Mouse (Mus musculus): ENCODE results near the gene Ap1g1. TPM values are rescaled to one million over a fixed set of nuclear protein-coding genes. Genes with fewer than 3 reads are reported as not detected.

Ap1g1 gene
- total RNA-seq, 1 experiment, result 51.4 TPM

- in situ Hi-C loops (cut with MboI; ENCODE audit: low sequenced_read_pairs in 2 of 2, unreplicated experiment in 2 of 2), result no loop called here
- H3K4me3 ChIP-seq (ENCODE audit: insufficient read depth in 1 of 2, low read depth in 1 of 2, low read length in 2 of 2, poor library complexity in 1 of 2, severe bottlenecking in 1 of 2), result no peak overlapping the region
- no peaks in the 10 kb centered on the region; the same call in 1 of the 2 replicates for H3K36me3 ChIP-seq (ENCODE audit: control insufficient read depth, insufficient read depth, low read length, poor library complexity, severe bottlenecking)
- H3K9me3 ChIP-seq (ENCODE audit: control insufficient read depth, insufficient read depth, low read depth, low read length), result no peaks in the 10 kb centered on the region
- no peaks in the 10 kb centered on the region for H3K4me1 ChIP-seq (ENCODE audit: control insufficient read depth in 2 of 2, insufficient read depth in 2 of 2, low read length in 2 of 2, poor library complexity in 1 of 2)
- no peak for TF ChIP-seq ZNF384 (IDR thresholded peaks at IDR 0.05; ENCODE audit: low read depth, low read length)
- TF ChIP-seq MAFK (IDR thresholded peaks at IDR 0.05; ENCODE audit: insufficient read depth, low read depth, low read length), result no peak
- no peak for TF ChIP-seq ZC3H11A (IDR thresholded peaks at IDR 0.05; ENCODE audit: borderline replicate concordance, low read depth, low read length)
- TF ChIP-seq HCFC1 (IDR thresholded peaks at IDR 0.05; ENCODE audit: borderline replicate concordance, insufficient read depth, low read length), result no peak
- TF ChIP-seq CHD2 (IDR thresholded peaks at IDR 0.05; ENCODE audit: low read depth, low read length), result no peak
- H3K27ac ChIP-seq (ENCODE audit: insufficient read depth, low read depth, low read length, poor library complexity, severe bottlenecking), result no peak overlapping the region
- no peak for DNase-seq (ENCODE audit: low read depth, low spot score)
- no peak overlapping the region for H3K9ac ChIP-seq (ENCODE audit: insufficient read depth, low read depth, low read length, poor library complexity, severe bottlenecking)
Observed at GRCm38 (mm10) chr8:109823561-109823960, 45.2 kb downstream of the Ap1g1 start.

GRCm38 (mm10) chr8:109839822-109840221, 61.5 kb downstream of the Ap1g1 start:
- Histone ChIP-seq H3K9me3 (ENCODE audit: control insufficient read depth, insufficient read depth, low read depth, low read length) (no peaks in the 10 kb centered on the region), H3K4me3 (ENCODE audit: insufficient read depth in 1 of 2, low read depth in 1 of 2, low read length in 2 of 2, poor library complexity in 1 of 2, severe bottlenecking in 1 of 2) (no peak overlapping the region), H3K27ac (ENCODE audit: insufficient read depth, low read depth, low read length, poor library complexity, severe bottlenecking) (no peak overlapping the region), H3K36me3 (ENCODE audit: control insufficient read depth, insufficient read depth, low read length, poor library complexity, severe bottlenecking) (peaks cover 4% of the 10 kb centered on the region), H3K4me1 (ENCODE audit: control insufficient read depth in 2 of 2, insufficient read depth in 2 of 2, low read length in 2 of 2, poor library complexity in 1 of 2) (no peaks in the 10 kb centered on the region), H3K9ac (ENCODE audit: insufficient read depth, low read depth, low read length, poor library complexity, severe bottlenecking) (no peak overlapping the region)
- in situ Hi-C loops (cut with MboI; ENCODE audit: low sequenced_read_pairs in 2 of 2, unreplicated experiment in 2 of 2), result no loop called here
- DNase-seq (ENCODE audit: low read depth, low spot score), result no peak
- TF ChIP-seq ZC3H11A (IDR thresholded peaks at IDR 0.05; ENCODE audit: borderline replicate concordance, low read depth, low read length), result no peak
- no peak for TF ChIP-seq ZNF384 (IDR thresholded peaks at IDR 0.05; ENCODE audit: low read depth, low read length)
- no peak for TF ChIP-seq CHD2 (IDR thresholded peaks at IDR 0.05; ENCODE audit: low read depth, low read length)

GRCm38 (mm10) chr8:109842468-109842867, 64.1 kb downstream of the Ap1g1 start:
- DNase-seq (ENCODE audit: low read depth, low spot score), result no peak
- Histone ChIP-seq H3K4me3 (ENCODE audit: insufficient read depth in 1 of 2, low read depth in 1 of 2, low read length in 2 of 2, poor library complexity in 1 of 2, severe bottlenecking in 1 of 2) (no peak overlapping the region), H3K36me3 (ENCODE audit: control insufficient read depth, insufficient read depth, low read length, poor library complexity, severe bottlenecking) (peaks cover 4% of the 10 kb centered on the region), H3K9ac (ENCODE audit: insufficient read depth, low read depth, low read length, poor library complexity, severe bottlenecking) (no peak overlapping the region), H3K27ac (ENCODE audit: insufficient read depth, low read depth, low read length, poor library complexity, severe bottlenecking) (no peak overlapping the region), H3K4me1 (ENCODE audit: control insufficient read depth in 2 of 2, insufficient read depth in 2 of 2, low read length in 2 of 2, poor library complexity in 1 of 2) (no peaks in the 10 kb centered on the region), H3K9me3 (ENCODE audit: control insufficient read depth, insufficient read depth, low read depth, low read length) (no peaks in the 10 kb centered on the region)
- no peak for TF ChIP-seq CHD2 (IDR thresholded peaks at IDR 0.05; ENCODE audit: low read depth, low read length)
- no peak for TF ChIP-seq ZC3H11A (IDR thresholded peaks at IDR 0.05; ENCODE audit: borderline replicate concordance, low read depth, low read length)
- no peak for TF ChIP-seq HCFC1 (IDR thresholded peaks at IDR 0.05; ENCODE audit: borderline replicate concordance, insufficient read depth, low read length)
- TF ChIP-seq ZNF384 (IDR thresholded peaks at IDR 0.05; ENCODE audit: low read depth, low read length), result no peak
- TF ChIP-seq MAFK (IDR thresholded peaks at IDR 0.05; ENCODE audit: insufficient read depth, low read depth, low read length), result no peak
- in situ Hi-C loops (cut with MboI; ENCODE audit: low sequenced_read_pairs in 2 of 2, unreplicated experiment in 2 of 2), result no loop called here

- Histone ChIP-seq H3K4me1 (ENCODE audit: control insufficient read depth in 2 of 2, insufficient read depth in 2 of 2, low read length in 2 of 2, poor library complexity in 1 of 2) (no peaks in the 10 kb centered on the region), H3K27ac (ENCODE audit: insufficient read depth, low read depth, low read length, poor library complexity, severe bottlenecking) (no peak overlapping the region), H3K9ac (ENCODE audit: insufficient read depth, low read depth, low read length, poor library complexity, severe bottlenecking) (no peak overlapping the region), H3K4me3 (ENCODE audit: insufficient read depth in 1 of 2, low read depth in 1 of 2, low read length in 2 of 2, poor library complexity in 1 of 2, severe bottlenecking in 1 of 2) (no peak overlapping the region), H3K36me3 (ENCODE audit: control insufficient read depth, insufficient read depth, low read length, poor library complexity, severe bottlenecking) (peaks cover 10% of the 10 kb centered on the region), H3K9me3 (ENCODE audit: control insufficient read depth, insufficient read depth, low read depth, low read length) (no peaks in the 10 kb centered on the region)
- in situ Hi-C loops (cut with MboI; ENCODE audit: low sequenced_read_pairs in 2 of 2, unreplicated experiment in 2 of 2), result no loop called here
- DNase-seq (ENCODE audit: low read depth, low spot score), result no peak
- TF ChIP-seq ZNF384 (IDR thresholded peaks at IDR 0.05; ENCODE audit: low read depth, low read length), result no peak
- TF ChIP-seq HCFC1 (IDR thresholded peaks at IDR 0.05; ENCODE audit: borderline replicate concordance, insufficient read depth, low read length), result no peak
- TF ChIP-seq ZC3H11A (IDR thresholded peaks at IDR 0.05; ENCODE audit: borderline replicate concordance, low read depth, low read length), result no peak
- no peak for TF ChIP-seq CHD2 (IDR thresholded peaks at IDR 0.05; ENCODE audit: low read depth, low read length)
- TF ChIP-seq MAFK (IDR thresholded peaks at IDR 0.05; ENCODE audit: insufficient read depth, low read depth, low read length), result no peak
Observed at GRCm38 (mm10) chr8:109847866-109848265, 69.5 kb downstream of the Ap1g1 start.

- no peak overlapping the region for H3K27ac ChIP-seq (ENCODE audit: insufficient read depth, low read depth, low read length, poor library complexity, severe bottlenecking)
- H3K9ac ChIP-seq (ENCODE audit: insufficient read depth, low read depth, low read length, poor library complexity, severe bottlenecking), result no peak overlapping the region
- in situ Hi-C loops (cut with MboI; ENCODE audit: low sequenced_read_pairs in 2 of 2, unreplicated experiment in 2 of 2), result no loop called here
- no peak for DNase-seq (ENCODE audit: low read depth, low spot score)
- H3K9me3 ChIP-seq (ENCODE audit: control insufficient read depth, insufficient read depth, low read depth, low read length), result no peaks in the 10 kb centered on the region
- TF ChIP-seq HCFC1 (IDR thresholded peaks at IDR 0.05; ENCODE audit: borderline replicate concordance, insufficient read depth, low read length) (no peak), ZNF384 (IDR thresholded peaks at IDR 0.05; ENCODE audit: low read depth, low read length) (no peak), MAFK (IDR thresholded peaks at IDR 0.05; ENCODE audit: insufficient read depth, low read depth, low read length) (no peak), ZC3H11A (IDR thresholded peaks at IDR 0.05; ENCODE audit: borderline replicate concordance, low read depth, low read length) (no peak), CHD2 (IDR thresholded peaks at IDR 0.05; ENCODE audit: low read depth, low read length) (no peak)
- H3K4me3 ChIP-seq (ENCODE audit: insufficient read depth in 1 of 2, low read depth in 1 of 2, low read length in 2 of 2, poor library complexity in 1 of 2, severe bottlenecking in 1 of 2), result no peak overlapping the region
- no peaks in the 10 kb centered on the region for H3K4me1 ChIP-seq (ENCODE audit: control insufficient read depth in 2 of 2, insufficient read depth in 2 of 2, low read length in 2 of 2, poor library complexity in 1 of 2)
- peaks cover 8% of the 10 kb centered on the region for H3K36me3 ChIP-seq (ENCODE audit: control insufficient read depth, insufficient read depth, low read length, poor library complexity, severe bottlenecking)
Observed at GRCm38 (mm10) chr8:109848981-109849380, 70.6 kb downstream of the Ap1g1 start.

Data from ES-E14 (cell line).